Mouse (Mus musculus) gastrocnemius, adult 2 months (tissue): Measurements from ENCODE around the gene Rfxank. TPM values are rescaled to one million over a fixed set of nuclear protein-coding genes. Genes with fewer than 3 reads are reported as not detected.

Experiments used
- DNase-seq: peaks from one replicate; pipeline ENCODE4 v3.0.0; 2022
- H3K27ac ChIP-seq: fragments of 200-600 bp; 2 replicates; pipeline ENCODE4 v1.8.1; 2022; ENCODE audit warnings: mild to moderate bottlenecking
- H3K4me3 ChIP-seq: fragments of 200-600 bp; 2 replicates; pipeline ENCODE4 v1.8.1; 2022; ENCODE audit warnings: mild to moderate bottlenecking, moderate library complexity
- CTCF ChIP-seq: fragments of 200-600 bp; IDR thresholded peaks from 2 replicates; pipeline ENCODE4 v1.8.1; 2022; ENCODE audit warnings: antibody characterized with exemption, mild to moderate bottlenecking, moderate library complexity
- intact Hi-C: fragments of 180-260 bp; cut with DNase I; formaldehyde crosslinking; loops from one replicate; pipeline ENCODE4 v1.15.1; 2025
- total RNA-seq, 2 experiments: library from RNA; stranded (reverse); gene quantifications; 2 replicates each; pipeline ENCODE4 v1.2.3; 2021

Rfxank gene
- total RNA-seq, 2 experiments from 2014 or later = 7.5 to 10.7 TPM

DNA sequence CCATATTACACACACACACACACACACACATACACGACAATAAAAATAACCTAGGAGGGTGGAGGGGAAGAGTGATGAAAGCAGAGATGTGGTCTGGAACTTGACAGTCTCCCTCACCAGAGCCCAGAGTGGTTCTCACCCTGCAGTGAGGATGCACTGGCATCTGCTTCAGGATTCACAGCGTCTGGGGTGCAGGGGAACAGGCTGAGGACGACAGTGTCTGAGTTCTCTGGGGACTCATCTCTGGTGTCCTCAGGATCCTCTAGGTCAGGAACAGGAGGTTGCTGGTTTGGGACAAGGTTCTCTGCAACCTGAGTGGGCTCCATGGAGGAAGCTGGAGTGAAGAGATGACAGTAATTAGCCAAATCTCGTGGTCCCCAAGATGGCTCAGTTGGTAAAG is 1.1 kb downstream of the Rfxank start:
- intact Hi-C loops = loop anchor here (2.0 kb wide), 1 partner anchor 35 kb away; the partner anchor contains the start of gene Tmem161a
- no peak for TF ChIP-seq CTCF
- Histone ChIP-seq H3K27ac (peak overlapping the region; percentile 94), H3K4me3 (peak overlapping the region; percentile 94)
- DNase-seq = no peak

DNA sequence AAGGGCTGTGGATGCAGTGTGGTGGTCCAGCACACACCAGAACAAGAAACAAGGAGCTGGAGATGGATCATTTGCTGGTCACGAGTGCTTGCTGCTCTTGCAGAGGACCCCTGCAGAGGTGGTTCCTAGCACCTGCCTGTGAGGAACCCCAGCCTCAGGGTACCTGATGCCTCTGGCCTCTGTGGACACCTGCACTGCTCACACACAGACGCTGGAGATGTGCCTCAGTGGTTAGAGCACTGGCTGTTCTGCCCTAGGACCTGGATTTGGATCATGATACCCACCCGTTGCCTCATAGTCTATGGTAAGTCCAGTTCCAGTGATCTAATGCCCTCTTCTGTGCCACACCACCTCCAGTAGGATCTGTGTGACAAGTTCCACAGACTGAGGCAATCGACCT is 2.4 kb downstream of the Rfxank start:
- Histone ChIP-seq H3K27ac (no peak overlapping the region), H3K4me3 (no peak overlapping the region)
- no peak for TF ChIP-seq CTCF
- intact Hi-C loops = no loop called here
- DNase-seq = no peak

DNA sequence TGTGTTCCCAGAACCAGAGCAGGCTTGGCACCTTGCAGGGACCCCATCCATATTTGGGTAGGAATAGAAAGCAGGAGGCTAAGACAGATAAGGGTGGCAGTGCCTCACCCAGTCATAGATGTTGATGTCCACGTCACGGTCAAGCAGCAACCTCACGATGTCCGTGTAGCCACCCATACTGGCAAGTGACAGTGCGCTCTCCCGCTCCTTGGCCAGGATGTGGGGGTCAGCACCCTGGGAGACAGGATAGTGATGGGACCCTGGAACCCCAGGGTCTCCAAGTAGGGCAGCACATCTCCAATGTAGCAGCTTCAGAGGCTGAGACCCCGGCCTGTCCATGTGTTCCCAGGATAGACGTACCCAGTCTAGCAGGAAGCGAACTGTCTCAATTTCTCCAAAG is 4.0 kb downstream of the Rfxank start:
- no peak overlapping the region for H3K27ac ChIP-seq

DNA sequence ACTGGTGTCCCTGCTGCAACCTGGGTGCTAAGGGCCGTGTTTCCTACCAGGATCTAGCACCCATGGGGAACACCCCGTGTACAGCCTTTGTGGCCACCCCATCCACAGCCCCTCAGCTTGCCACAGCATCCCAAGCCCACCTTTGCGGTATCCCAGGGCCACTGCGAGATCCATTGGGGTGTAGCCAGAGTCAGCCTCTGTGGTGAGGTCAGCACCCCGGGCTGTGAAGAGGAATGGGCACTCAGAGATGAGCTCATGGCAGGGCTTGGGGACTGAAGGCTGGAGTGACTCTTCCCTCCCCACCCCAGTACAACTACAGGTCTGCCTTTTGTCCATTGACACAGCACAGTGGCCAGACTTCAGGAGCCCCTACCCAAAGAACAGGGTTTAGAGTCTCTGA is 4.9 kb downstream of the Rfxank start:
- TF ChIP-seq CTCF = no peak
- intact Hi-C loops = no loop called here
- DNase-seq = no peak
- H3K27ac ChIP-seq = no peak overlapping the region
- H3K4me3 ChIP-seq = no peak overlapping the region

More for the DNA sequence above, 4.0 kb downstream of the Rfxank start:
- H3K4me3 ChIP-seq = no peak overlapping the region
- no peak for TF ChIP-seq CTCF
- no peak for DNase-seq
- intact Hi-C loops = no loop called here

DNA sequence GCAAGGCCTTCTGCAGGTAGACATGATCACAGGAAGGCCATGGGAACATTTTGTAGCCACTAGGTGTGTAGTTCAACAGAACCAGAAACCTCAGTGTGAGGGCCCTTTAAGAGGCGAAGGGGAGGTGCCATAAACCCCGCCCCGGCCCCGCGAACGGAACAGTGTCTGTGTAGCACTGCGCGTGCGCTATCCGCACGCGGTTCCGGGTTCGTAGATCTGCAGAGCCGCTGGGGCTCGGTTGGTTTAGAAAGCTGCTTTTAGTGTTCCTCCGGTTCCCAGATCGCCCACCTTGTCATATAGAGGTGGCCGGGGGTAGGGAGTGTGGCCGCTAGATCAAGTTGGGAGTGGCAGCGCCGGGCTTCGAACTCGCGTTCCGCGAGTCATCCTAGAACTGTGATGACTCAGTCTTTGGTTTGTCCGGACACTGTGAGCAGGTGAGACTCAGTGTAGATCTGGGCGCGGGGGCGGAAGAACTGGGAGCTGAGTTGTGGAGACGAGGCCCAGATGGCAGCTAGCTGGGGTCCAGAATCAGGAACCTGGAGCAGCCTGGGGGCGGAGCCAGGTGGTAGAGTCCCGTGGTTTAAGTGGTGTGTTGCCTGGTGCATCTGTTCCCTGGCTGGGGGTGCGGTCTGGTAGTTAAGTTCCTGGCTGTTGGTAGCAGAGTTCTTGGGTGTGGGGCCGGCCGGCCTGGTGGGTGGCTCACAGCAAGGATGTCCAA is 7.6 kb downstream of the Rfxank start, which contains the start of gene Nr2c2ap:
Gene Nr2c2ap, plus strand, starts transcription at position 168 of the 718 bp plus-strand sequence.
- intact Hi-C loops = no loop called here
- H3K27ac ChIP-seq = peak within 1 kb of the TSS; percentile 90
- peak; percentile 90 for DNase-seq
- peak; percentile 19; the same call in 1 of the 2 replicates for TF ChIP-seq CTCF
- peak within 1 kb of the TSS; percentile 88 for H3K4me3 ChIP-seq

DNA sequence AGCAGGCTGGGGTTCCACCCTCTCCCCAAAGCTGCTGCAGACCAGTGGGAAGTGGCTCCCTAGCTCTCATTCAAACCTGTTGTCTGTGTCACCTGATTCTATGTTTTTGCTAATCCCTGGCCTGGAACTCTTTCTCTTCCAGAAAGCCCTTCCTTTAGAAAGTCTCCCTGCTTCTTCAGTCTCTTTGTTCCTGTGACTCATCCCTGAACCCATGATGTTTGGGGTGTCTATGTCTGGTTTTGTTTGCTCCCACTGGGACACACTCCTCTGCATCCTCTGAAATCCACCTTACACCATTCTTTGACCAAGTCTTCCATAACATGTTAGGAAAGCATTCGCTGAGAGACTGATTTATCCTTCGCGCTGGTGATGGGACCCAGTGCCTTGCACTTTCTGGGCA is 8.9 kb downstream of the Rfxank start:
- H3K4me3 ChIP-seq = no peak overlapping the region
- H3K27ac ChIP-seq = peak overlapping the region; percentile 78
- intact Hi-C loops = no loop called here
- no peak for DNase-seq
- no peak for TF ChIP-seq CTCF

DNA sequence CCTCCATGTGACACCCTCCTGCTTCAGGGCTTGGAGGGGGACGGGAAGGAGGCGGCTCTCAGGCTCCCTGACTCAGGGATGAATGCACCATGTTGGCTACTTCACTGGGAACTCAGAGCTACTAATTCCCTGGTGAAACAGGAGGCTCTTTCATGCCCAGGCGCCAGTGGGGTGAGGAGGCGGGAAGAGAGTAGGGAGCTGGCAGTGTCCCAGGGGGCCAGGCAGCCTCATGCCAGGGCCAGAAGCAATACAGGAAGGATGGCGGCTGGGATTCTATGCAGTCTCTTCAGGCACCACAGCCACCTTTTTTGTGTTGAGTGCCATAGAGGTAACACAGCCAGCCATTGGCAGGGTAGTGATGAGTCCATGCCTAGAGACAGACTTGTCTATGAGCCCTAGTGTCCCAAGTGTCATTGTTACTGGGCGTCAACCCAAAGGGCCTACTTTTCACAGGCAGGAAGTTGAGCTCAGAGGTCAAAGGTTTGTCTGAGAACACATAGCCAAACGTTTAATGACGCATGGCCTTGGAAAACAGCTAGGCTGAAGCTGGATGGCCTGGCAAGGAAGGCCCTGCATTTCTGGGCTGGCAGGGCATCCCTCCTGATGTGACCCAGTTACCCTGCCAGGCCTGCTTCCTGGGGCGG is 9.5 kb downstream of the Rfxank start:
- Histone ChIP-seq H3K27ac (peak overlapping the region; percentile 78), H3K4me3 (no peak overlapping the region)
- DNase-seq = peak; percentile 60
- no peak for TF ChIP-seq CTCF
- intact Hi-C loops = no loop called here

DNA sequence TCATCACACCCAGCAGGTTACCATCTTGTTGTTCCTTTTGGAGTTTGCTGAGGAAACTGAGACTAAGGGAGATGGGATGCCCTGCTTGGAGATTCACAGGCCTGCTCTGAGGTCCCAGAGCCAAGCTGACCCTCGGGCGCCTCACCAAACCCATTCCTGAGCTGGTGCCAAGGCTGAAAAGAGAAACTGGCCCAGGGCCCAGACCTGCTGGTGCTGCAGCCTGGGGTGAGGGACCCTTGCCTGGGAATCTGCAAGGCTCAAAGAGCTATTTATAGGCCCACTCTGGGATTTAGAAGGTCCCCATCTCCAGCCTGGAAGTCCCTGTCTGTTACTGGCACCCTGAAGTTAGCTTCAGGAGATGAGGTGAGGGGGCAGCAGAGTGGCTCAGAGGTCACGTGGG is 10.5 kb downstream of the Rfxank start:
- H3K27ac ChIP-seq = peak overlapping the region; percentile 78
- TF ChIP-seq CTCF = no peak
- peak; percentile 80 for DNase-seq
- intact Hi-C loops = no loop called here
- no peak overlapping the region for H3K4me3 ChIP-seq

DNA sequence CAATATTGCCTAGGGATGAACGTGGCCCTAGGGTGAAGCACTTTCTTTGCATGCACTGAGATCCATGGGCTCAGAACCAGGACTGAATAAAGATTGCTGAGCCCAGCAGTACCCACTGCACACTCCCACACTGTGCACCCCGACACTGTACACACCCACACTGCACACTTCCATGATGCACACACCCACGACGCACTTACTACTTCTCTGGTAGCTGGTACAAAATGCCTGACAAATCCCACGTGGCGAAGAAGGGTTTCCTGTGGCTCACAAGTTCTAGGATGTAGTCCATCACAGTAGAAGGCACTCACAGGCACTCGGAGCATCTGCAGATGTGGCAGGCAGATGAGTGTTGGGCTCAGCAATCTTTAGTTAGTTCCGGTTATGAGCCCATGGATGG is 14.0 kb downstream of the Rfxank start:
- no peak overlapping the region for H3K27ac ChIP-seq
- no peak overlapping the region for H3K4me3 ChIP-seq
- no peak for DNase-seq
- intact Hi-C loops = no loop called here
- TF ChIP-seq CTCF = no peak

DNA sequence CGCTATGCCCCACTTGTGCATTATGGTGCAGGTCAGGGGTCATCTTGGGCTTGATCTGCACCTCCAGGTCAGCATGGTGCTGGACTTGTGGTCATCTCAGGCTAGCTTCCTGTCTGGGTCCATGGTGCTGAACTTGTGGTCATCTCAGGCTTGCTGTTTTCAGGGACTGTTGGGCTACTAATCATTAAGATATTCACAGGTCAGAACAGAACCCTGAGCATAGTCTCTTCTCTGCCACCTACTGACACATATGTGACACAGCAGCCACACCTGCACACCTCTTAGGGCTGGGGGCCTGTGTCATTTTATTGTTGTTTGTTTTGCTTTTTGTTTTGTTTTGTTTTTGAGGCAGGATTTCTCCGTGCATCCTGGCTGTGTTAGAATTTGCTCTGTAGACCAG is 16.1 kb downstream of the Rfxank start:
- H3K4me3 ChIP-seq = no peak overlapping the region

DNA sequence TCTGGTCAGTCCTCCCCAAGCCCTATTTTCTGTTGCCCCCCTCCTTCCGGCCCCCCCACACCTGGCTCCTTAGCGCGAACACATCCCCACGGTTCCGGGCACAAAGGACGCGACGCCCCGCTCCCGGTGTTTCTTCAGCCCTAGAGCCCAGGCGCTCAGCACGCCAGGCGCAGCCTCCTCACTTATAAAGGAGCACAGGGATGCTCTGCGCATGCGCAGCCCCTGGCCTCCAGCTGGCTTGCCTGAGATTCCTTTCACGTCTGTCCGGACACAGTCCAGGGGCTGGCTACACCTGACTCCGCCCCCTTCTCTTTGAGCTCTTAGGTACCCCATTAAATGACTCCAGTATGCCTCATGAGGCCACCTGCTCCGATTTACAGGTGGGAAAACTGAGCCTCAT is 18.3 kb downstream of the Rfxank start, which contains the start of gene Ncan:
Gene Ncan, minus strand, starts transcription at position 207 of the 400 bp plus-strand sequence.
- intact Hi-C loops = no loop called here
- DNase-seq = peak; percentile 54

More for the DNA sequence above, 16.1 kb downstream of the Rfxank start:
- no peak for DNase-seq
- peak; percentile 73 for TF ChIP-seq CTCF
- H3K27ac ChIP-seq = no peak overlapping the region
- intact Hi-C loops = loop anchor here (1.0 kb wide), 1 partner anchor 19 kb away; no protein-coding TSS in a partner anchor

DNA sequence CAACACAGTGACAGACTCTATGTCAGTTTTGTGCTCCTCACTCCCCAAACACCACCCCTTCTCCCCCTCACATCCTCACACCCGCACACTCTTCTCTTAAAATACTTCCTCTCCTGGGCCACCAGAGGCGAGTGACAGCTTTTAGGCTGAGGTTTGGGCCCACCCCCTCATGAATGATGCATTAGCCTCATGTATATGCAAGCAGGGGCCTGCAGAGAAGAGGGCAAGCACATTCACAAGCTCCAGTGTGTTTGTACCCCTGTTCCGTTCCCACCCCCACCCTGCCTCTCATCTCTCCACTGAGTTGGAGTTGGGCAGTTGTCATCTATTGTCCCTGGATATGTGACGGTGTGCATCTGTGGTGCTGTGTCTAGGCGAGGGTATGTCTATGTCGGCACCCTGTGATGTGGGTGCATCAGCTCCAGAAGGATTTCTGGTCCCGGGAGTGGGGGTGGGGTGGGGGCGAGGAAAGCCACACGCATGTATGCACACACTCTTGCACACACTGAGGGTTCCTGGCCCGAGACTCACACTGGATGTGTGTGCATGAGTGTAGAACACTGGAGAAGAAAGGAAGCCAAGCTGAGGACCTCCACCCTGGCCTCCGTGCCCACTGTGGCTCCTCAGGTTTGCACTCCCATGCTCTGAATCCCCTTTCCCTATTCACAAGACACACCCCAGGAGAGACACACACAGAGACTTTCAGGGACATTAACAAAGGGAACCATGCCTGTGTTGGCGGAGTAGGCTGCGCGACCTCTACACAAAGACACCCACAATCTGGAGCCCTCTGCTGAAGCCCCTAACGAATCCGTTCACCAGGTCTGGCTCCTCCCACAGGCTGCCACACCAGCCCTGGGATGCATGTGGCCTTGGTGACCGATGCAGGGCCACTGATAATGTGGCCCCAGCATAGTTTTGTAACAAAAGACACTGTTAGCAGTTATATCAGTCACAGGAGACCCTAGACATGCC is 19.9 kb downstream of the Rfxank start:
- DNase-seq = no peak
- no peak for TF ChIP-seq CTCF
- intact Hi-C loops = no loop called here
- no peak overlapping the region for H3K27ac ChIP-seq
- no peak overlapping the region for H3K4me3 ChIP-seq

More for the DNA sequence above, 18.3 kb downstream of the Rfxank start, which contains the start of gene Ncan:
- no peak for TF ChIP-seq CTCF
- H3K4me3 ChIP-seq = no peak within 1 kb of the TSS
- no peak within 1 kb of the TSS for H3K27ac ChIP-seq
